Mouse (Mus musculus): ENCODE data around the gene S100a10.

S100a10 gene

DNA sequence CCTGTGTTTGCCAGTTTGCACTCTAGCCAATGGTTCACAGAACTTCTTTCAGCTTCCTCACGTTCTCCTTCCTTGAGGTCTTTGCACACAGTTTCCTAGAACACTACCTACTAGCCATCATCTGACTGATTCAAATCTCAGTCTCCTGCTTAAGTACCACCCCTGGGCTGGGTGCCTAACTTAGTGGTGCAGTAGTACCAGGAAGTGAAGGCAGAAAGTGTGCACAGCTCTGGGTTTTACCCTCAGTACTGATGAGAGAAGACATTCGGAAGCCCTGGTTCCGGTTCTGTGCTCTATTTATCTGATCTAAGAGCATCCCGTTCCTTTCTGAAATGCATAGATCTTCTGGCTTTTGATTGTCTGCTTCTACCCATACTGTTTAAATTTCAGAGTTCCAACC is 26.8 kb downstream of the S100a10 start:
- DNase-seq = no peak

DNA sequence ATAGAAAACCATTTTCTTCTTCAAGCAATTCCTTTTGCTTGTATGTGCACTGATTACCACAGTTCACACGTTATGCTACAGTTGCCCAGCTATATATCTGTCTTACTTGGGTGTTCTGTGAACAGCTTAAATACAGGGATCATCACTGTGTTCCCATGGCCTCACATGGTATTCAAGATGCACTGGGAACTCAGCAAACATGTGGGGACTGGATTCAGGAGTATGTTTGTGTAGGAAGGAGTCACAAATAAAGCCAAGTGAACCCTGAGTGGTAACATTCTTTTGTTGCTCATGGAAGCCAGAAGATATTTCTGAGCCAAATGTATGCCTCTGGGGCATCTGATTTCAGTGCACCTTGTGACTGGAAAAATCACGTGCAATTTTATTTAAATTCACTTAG is 28.2 kb downstream of the S100a10 start:
- no peak for DNase-seq

- DNase-seq = no peak
Measured at GRCm38 (mm10) chr3:93589629-93590028, 34.7 kb downstream of the S100a10 start.

DNA sequence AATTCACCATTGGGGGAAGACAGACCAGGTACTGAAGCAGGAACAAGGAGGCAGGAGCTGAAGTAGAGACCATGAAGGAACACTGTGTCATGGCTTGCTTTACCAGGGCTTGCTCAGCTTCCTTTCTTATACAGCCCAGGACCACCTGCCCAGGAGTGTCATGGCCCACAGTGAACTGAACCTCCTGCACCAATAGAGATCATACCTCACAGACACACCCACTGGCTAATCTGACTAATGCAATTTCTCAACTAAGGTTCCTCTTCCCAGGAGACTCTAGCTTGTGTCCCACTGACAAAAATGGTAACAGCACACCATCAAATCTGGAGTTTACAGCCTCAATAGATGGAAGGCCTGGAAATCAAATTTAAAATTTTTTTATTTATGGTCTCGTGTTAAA is 35.4 kb downstream of the S100a10 start:
- DNase-seq = no peak

- DNase-seq = no peak
Measured at GRCm38 (mm10) chr3:93592100-93592499, 37.2 kb downstream of the S100a10 start.

DNA sequence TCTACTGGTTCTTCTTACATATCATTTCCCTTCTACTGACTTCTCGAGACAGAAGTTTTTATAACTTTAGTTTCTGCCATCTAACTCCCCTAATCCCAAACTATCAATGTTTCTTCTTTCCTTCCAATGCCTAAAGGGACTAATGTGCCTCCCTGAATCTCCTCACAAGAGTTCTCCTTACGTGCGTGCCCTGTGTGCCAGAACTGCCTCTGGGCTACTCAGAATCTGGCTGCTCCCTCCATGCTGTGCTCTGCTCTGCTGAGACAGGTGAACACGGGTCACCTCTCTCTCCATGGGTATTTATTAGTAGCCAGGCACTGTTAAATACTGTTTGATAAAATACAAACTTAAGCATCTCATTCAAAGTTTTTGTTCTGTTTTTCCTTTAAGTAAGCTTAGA is 38.1 kb downstream of the S100a10 start:
- DNase-seq = no peak

DNA sequence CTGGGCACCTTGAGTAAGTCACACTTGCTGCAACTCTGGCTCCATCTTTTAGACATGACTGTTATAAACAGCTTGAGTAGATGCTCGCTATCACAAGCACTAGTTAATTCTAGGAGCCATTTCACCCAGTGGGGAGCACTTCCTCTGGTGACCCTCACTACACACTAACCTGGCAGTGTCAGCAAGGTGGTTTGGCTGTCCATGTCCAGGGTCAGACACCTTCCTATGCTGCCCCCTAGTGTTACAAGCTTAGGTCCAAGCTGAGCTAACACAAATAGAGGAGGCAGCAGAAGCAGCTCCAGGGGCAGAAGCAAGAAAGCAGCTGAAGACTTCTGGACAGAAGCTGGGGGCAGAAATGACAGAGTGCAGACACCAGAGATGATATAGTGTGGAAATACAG is 38.6 kb downstream of the S100a10 start:
- peak; percentile 18 to 39 for DNase-seq

DNA sequence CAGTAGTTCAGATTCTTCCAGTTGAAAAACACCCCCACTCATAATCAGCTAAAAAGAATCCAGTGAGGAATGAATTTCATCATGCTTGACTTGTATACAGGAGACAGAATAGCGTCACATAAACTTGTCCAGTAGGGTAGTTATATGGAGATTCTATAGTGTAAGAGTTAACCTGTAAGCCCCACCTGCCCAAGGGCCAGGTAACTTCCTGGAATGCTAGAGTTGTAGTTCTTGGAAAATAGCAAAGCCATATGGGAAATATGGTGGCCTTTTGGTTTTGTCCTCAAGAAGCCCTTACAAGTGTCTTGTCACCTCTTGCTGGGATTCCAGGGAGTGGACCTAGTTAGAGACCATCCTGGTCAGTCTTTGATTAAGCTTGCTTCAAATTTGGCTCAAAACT is 41.8 kb downstream of the S100a10 start:
- no peak for DNase-seq

DNA sequence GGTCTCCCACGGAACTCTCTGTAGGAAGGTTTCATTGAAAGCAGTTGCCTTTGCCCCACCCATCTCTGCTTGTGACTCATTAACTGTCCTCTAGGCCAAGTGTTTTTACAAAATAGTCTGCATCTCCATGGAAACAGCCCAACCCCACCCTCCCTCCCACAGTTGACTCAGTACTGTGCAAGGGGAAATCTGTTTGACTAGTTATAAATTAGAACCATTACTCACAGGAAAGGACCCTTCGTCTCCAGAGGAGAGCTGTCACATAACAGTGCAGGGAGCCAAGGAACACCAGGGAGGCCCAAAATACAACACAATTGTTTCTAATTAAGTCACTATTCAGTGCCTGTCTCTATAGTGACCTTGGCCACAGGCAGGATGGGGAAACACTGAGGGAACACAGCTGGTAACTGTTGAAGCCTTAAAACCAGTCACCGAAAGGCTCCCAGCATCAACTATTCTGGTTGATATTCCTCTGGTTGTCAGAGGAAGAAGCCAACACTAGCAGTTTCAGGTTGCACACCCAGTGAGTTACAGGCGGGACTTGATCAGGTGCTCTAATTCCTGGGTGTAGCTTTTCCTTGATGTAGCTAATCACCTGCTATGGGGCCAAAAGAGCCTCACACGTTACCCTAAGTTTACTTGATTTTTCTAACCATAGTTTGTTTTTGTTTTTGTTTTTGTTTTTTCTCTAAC is 42.5 kb downstream of the S100a10 start:
- DNase-seq = no peak

- no peak for DNase-seq
Measured at GRCm38 (mm10) chr3:93597970-93598369, 43.1 kb downstream of the S100a10 start.

GRCm38 (mm10) chr3:93600206-93600605 is 45.3 kb downstream of the S100a10 start:
- no peak for DNase-seq

DNA sequence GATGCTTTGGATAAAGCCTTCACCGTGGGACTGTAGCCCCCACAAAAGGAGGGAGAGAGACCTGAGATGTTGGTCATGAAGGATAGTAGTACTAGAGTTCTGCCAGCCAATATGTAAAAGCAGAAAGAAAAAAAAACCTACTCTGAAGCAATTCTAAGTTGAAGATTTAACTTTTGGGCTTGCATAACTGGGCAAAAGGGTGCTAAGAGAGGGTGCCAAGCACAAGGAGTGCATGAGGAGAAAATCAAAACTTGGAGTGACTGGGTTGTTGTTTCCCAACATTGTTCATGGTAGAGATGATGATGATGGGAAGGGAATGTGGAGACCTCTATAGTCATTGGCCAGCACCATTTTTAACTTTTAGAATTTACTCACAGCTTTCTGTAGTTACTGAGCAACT is 47.0 kb downstream of the S100a10 start:
- DNase-seq = no peak

DNA sequence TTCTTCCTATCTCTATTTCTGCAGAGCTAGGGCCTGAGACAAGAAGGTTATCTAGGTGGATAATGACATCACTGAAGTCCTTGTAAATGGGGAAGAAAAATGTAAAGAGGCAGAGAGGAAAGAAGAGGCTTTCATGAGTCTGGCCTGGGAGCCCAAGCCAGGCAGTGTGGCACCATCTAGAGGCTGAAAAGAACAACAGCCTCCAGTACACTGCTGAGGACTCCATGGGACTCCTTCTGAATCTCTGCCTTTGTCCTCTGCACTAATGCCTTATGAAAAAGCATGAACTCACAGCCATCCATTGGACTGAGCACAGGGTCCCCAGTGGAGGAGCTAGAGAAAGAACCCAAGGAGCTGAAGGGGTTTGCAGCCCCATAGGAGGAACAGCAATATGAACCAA is 54.1 kb downstream of the S100a10 start:
- peak in 1 of 2 experiments; percentile 26 for DNase-seq
